Mouse (Mus musculus) heart, postnatal 0 days (tissue): Measurements from ENCODE around the gene Zdhhc9.

Source experiments
- CTCF ChIP-seq: IDR thresholded peaks from 2 replicates; pipeline ENCODE4 v1.5.1; 2016; ENCODE audit warnings: antibody characterized with exemption, control low read depth, low read depth
- EP300 ChIP-seq: IDR thresholded peaks from 2 replicates; pipeline ENCODE4 v1.6.1; 2016; ENCODE audit warnings: antibody characterized with exemption, low read depth

DNA sequence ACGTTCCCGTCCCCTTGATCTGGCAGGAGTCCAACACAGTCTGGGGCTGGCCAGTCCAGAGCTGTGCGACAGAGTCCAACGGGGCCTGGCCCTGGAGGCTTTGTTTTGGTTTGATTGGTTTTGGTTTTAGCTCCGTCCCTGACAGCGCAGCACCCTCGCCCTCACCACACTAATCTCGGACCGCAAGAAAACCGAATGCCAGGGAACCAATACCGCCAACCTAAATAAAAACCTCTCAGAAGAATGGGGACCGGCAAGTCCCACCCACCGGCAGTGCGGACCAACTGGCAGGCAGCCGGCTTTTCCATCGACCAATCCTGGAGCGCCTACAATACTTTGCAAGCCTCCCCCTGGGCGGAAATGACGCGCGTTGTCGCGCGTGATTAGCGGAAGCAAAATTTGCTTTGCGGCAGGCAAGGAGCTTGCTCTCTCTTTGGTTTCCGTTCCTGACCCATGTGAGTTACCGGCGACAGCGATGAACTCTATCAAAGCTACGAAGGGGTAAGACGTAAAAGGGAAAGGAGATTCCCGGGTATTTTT is 47.9 kb upstream of the Zdhhc9 start, which contains the start of gene Utp14a:
- TF ChIP-seq CTCF (no peak), EP300 (no peak)
